Mouse (Mus musculus): ENCODE results near the gene Mical3. TPM values are rescaled to one million over a fixed set of nuclear protein-coding genes. Genes with fewer than 3 reads are reported as not detected.
"Not testable (repeated sequence)": the region's sequence is repeated elsewhere in the genome, so short reads cannot be mapped to it uniquely, and the experiment has no call there.

The Mical3 gene
- polyA plus RNA-seq, 1 experiment from 2014 or later = 37.0 TPM

DNA sequence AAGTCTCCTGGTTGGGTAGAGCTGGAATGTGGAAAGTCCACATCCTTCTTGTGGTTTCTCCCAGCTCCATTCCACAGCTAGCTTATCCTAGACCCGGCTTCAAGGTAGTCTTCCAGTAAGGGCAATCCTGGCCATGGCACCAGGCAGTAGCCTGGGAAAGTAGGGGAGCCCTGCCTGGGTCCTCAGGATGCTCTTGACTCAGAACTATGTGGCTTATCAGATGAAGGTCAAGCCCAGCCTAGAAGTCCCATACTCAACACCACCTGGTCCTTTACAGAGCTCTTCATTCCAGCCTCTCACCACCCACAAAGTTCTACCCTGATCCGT is 215.2 kb downstream of the Mical3 start:
- H3K4me3 ChIP-seq (ENCODE audit: low read depth, low read length) = peak overlapping the region; percentile 63
- WGBS = 32% methylated on average over 2 of the region's 2 CpGs
- 0 out of 2 replicates have a peak, but pooled peaks cover 2% of the 10 kb centered on the region for H3K27me3 ChIP-seq (ENCODE audit: control insufficient read depth, insufficient read depth, low read depth, low read length)
- H3K27ac ChIP-seq (ENCODE audit: low read length) = no peak overlapping the region
- 0 out of 2 replicates have a peak, but pooled peaks have one; percentile 13 for ATAC-seq
- peak overlapping the region; percentile 82 for H3K4me2 ChIP-seq (ENCODE audit: low read length)
- no peaks in the 10 kb centered on the region for H3K36me3 ChIP-seq (ENCODE audit: control insufficient read depth, insufficient read depth, low read length)
- no peaks in the 10 kb centered on the region for H3K9me3 ChIP-seq (replicated peaks; ENCODE audit: control insufficient read depth, low read length, poor library complexity, severe bottlenecking)
- H3K4me1 ChIP-seq (ENCODE audit: control insufficient read depth, insufficient read depth, low read length) = peaks cover 10% of the 10 kb centered on the region
- H3K9ac ChIP-seq (ENCODE audit: low read depth, low read length) = peak overlapping the region; percentile 76; the same call in 1 of the 2 replicates

DNA sequence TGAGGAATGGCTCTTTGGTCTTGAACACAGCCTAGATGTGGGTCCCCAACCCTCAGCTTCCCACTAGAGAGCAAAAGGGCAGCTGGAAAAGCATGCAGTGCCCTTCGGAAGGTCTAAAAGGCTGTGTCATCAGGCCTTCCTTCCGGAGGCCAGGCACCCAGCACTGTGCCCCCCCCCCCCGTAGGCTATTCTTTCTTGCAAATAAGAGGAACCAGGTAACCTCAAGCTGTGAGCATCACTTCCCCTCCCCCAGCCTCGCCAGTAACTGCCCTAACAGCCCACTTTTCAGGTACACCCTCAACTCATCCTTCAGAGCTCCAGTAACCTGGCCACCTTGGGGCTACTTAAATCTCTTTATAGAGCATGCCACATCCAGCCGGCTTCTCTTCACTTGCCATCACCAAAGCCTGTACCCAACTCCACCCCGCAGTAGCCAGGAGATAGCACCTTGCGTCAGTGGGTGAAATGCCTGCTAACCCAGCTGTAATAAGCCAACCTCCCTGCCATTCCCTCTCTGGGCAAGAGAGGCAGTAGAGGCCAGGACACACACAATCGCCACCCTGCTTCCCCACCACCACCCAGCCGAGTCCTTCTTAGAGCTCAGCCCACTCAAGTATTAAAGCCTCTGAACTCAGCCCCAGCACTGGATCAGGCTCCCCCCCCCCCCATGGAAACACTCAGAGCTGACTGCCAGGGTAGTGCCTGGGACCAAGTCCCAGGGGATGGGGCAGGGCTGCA is 215.7 kb downstream of the Mical3 start:
- H3K4me3 ChIP-seq (ENCODE audit: low read depth, low read length) = no peak overlapping the region
- ATAC-seq = no peak; the same call in 1 of the 2 replicates
- no peaks in the 10 kb centered on the region for H3K9me3 ChIP-seq (replicated peaks; ENCODE audit: control insufficient read depth, low read length, poor library complexity, severe bottlenecking)
- peak overlapping the region; percentile 82 for H3K4me2 ChIP-seq (ENCODE audit: low read length)
- 45% methylated on average over 9 of the region's 9 CpGs for WGBS
- H3K27me3 ChIP-seq (ENCODE audit: control insufficient read depth, insufficient read depth, low read depth, low read length) = 0 out of 2 replicates have a peak, but pooled peaks cover 2% of the 10 kb centered on the region
- no peak overlapping the region for H3K9ac ChIP-seq (ENCODE audit: low read depth, low read length)
- H3K4me1 ChIP-seq (ENCODE audit: control insufficient read depth, insufficient read depth, low read length) = peaks cover 10% of the 10 kb centered on the region
- no peak overlapping the region for H3K27ac ChIP-seq (ENCODE audit: low read length)
- no peaks in the 10 kb centered on the region for H3K36me3 ChIP-seq (ENCODE audit: control insufficient read depth, insufficient read depth, low read length)

GRCm38 (mm10) chr6:120914533-120914910 is 216.3 kb downstream of the Mical3 start:
- 0 out of 2 replicates have a peak, but pooled peaks cover 2% of the 10 kb centered on the region for H3K27me3 ChIP-seq (ENCODE audit: control insufficient read depth, insufficient read depth, low read depth, low read length)
- no peak overlapping the region for H3K4me3 ChIP-seq (ENCODE audit: low read depth, low read length)
- H3K9ac ChIP-seq (ENCODE audit: low read depth, low read length) = no peak overlapping the region
- no peak overlapping the region for H3K4me2 ChIP-seq (ENCODE audit: low read length)
- no peaks in the 10 kb centered on the region for H3K9me3 ChIP-seq (replicated peaks; ENCODE audit: control insufficient read depth, low read length, poor library complexity, severe bottlenecking)
- peaks cover 10% of the 10 kb centered on the region for H3K4me1 ChIP-seq (ENCODE audit: control insufficient read depth, insufficient read depth, low read length)
- no peaks in the 10 kb centered on the region for H3K36me3 ChIP-seq (ENCODE audit: control insufficient read depth, insufficient read depth, low read length)
- no peak for ATAC-seq
- no peak overlapping the region for H3K27ac ChIP-seq (ENCODE audit: low read length)
- WGBS = 84% methylated on average over 4 of the region's 4 CpGs

GRCm38 (mm10) chr6:120913783-120914182 is 217.0 kb downstream of the Mical3 start:
- peaks cover 10% of the 10 kb centered on the region for H3K4me1 ChIP-seq (ENCODE audit: control insufficient read depth, insufficient read depth, low read length)
- H3K27me3 ChIP-seq (ENCODE audit: control insufficient read depth, insufficient read depth, low read depth, low read length) = 0 out of 2 replicates have a peak, but pooled peaks cover 2% of the 10 kb centered on the region
- no peak overlapping the region for H3K4me3 ChIP-seq (ENCODE audit: low read depth, low read length)
- no peak overlapping the region for H3K4me2 ChIP-seq (ENCODE audit: low read length)
- no peak overlapping the region for H3K9ac ChIP-seq (ENCODE audit: low read depth, low read length)
- no peak overlapping the region for H3K27ac ChIP-seq (ENCODE audit: low read length)
- no peak for ATAC-seq
- WGBS = 90% methylated on average over 8 of the region's 8 CpGs
- H3K9me3 ChIP-seq (replicated peaks; ENCODE audit: control insufficient read depth, low read length, poor library complexity, severe bottlenecking) = no peaks in the 10 kb centered on the region
- no peaks in the 10 kb centered on the region for H3K36me3 ChIP-seq (ENCODE audit: control insufficient read depth, insufficient read depth, low read length)

- WGBS = 78% methylated on average over 2 of the region's 2 CpGs
- Histone ChIP-seq H3K27ac (ENCODE audit: low read length) (no peak overlapping the region), H3K4me3 (ENCODE audit: low read depth, low read length) (no peak overlapping the region), H3K36me3 (ENCODE audit: control insufficient read depth, insufficient read depth, low read length) (no peaks in the 10 kb centered on the region), H3K9me3 (replicated peaks; ENCODE audit: control insufficient read depth, low read length, poor library complexity, severe bottlenecking) (no peaks in the 10 kb centered on the region), H3K4me1 (ENCODE audit: control insufficient read depth, insufficient read depth, low read length) (peaks cover 10% of the 10 kb centered on the region), H3K9ac (ENCODE audit: low read depth, low read length) (no peak overlapping the region), H3K27me3 (ENCODE audit: control insufficient read depth, insufficient read depth, low read depth, low read length) (0 out of 2 replicates have a peak, but pooled peaks cover 2% of the 10 kb centered on the region), H3K4me2 (ENCODE audit: low read length) (no peak overlapping the region)
- ATAC-seq = no peak
Measured at GRCm38 (mm10) chr6:120912931-120913330, 217.9 kb downstream of the Mical3 start.

GRCm38 (mm10) chr6:120911213-120912007 is 219.4 kb downstream of the Mical3 start:
- Histone ChIP-seq H3K27ac (ENCODE audit: low read length) (no peak overlapping the region), H3K36me3 (ENCODE audit: control insufficient read depth, insufficient read depth, low read length) (no peaks in the 10 kb centered on the region), H3K9ac (ENCODE audit: low read depth, low read length) (no peak overlapping the region), H3K4me1 (ENCODE audit: control insufficient read depth, insufficient read depth, low read length) (peaks cover 10% of the 10 kb centered on the region), H3K9me3 (replicated peaks; ENCODE audit: control insufficient read depth, low read length, poor library complexity, severe bottlenecking) (no peaks in the 10 kb centered on the region), H3K4me3 (ENCODE audit: low read depth, low read length) (no peak overlapping the region), H3K4me2 (ENCODE audit: low read length) (no peak overlapping the region), H3K27me3 (ENCODE audit: control insufficient read depth, insufficient read depth, low read depth, low read length) (0 out of 2 replicates have a peak, but pooled peaks cover 2% of the 10 kb centered on the region)
- ATAC-seq = no peak
- WGBS = 87% methylated on average over 13 of the region's 13 CpGs

- Histone ChIP-seq H3K4me1 (ENCODE audit: control insufficient read depth, insufficient read depth, low read length) (no peaks in the 10 kb centered on the region), H3K4me3 (ENCODE audit: low read depth, low read length) (no peak overlapping the region), H3K27me3 (ENCODE audit: control insufficient read depth, insufficient read depth, low read depth, low read length) (no peaks in the 10 kb centered on the region), H3K9ac (ENCODE audit: low read depth, low read length) (no peak overlapping the region), H3K27ac (ENCODE audit: low read length) (no peak overlapping the region), H3K4me2 (ENCODE audit: low read length) (no peak overlapping the region), H3K9me3 (replicated peaks; ENCODE audit: control insufficient read depth, low read length, poor library complexity, severe bottlenecking) (no peaks in the 10 kb centered on the region), H3K36me3 (ENCODE audit: control insufficient read depth, insufficient read depth, low read length) (no peaks in the 10 kb centered on the region)
- ATAC-seq = no peak
- 86% methylated on average over 3 of the region's 3 CpGs for WGBS
Measured at GRCm38 (mm10) chr6:120909501-120909900, 221.3 kb downstream of the Mical3 start.

DNA sequence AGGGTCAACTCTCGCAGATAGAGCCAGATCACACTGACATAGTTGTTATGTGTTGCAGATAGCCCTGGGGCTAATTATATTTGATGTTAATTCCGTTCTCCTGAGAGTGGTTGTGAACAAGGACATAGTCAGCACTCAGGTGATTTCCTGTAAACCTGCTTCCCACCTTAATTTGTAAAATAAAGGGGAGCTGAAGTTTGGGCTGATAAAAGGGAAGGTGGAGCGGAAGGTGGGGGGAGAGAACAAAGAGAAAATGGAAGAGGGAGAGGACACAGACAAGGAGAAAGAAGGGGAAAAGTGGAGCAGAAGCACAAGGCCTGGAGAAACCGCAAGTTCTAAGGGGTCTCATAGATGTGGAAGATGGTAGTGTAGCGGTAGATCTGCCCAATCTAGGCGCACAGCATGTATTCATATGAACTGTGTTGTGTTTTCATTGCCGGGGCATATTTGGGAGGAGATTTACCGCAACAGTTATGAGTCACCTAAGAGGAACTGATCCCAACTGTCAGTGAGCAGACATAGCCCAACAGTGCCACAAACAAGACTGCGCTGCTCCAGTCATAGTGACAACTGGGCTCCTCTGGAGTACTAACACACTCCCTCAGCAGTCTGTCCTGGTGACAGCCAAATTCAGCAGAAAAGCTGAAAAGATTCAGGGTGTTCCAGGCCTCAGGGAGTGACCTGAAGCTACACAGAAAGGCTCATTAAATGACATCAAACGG is 222.8 kb downstream of the Mical3 start:
- ATAC-seq; H3K4me2 ChIP-seq (ENCODE audit: low read length); H3K27me3 ChIP-seq (ENCODE audit: control insufficient read depth, insufficient read depth, low read depth, low read length); H3K4me3 ChIP-seq (ENCODE audit: low read depth, low read length); H3K9me3 ChIP-seq (replicated peaks; ENCODE audit: control insufficient read depth, low read length, poor library complexity, severe bottlenecking); H3K27ac ChIP-seq (ENCODE audit: low read length); H3K9ac ChIP-seq (ENCODE audit: low read depth, low read length); H3K4me1 ChIP-seq (ENCODE audit: control insufficient read depth, insufficient read depth, low read length); H3K36me3 ChIP-seq (ENCODE audit: control insufficient read depth, insufficient read depth, low read length): not testable (repeated sequence)
- 90% methylated on average over 9 of the region's 10 CpGs for WGBS

All from midbrain, embryonic 16.5 days (tissue).